Mouse (Mus musculus) ES-E14 (cell line): ENCODE measurements around the gene Scamp4. TPM values are rescaled to one million over a fixed set of nuclear protein-coding genes. Genes with fewer than 3 reads are reported as not detected.
"Not testable (repeated sequence)": the region's sequence is repeated elsewhere in the genome, so short reads cannot be mapped to it uniquely, and the experiment has no call there.

Experiments used
- DNase-seq: peaks from one replicate; pipeline ENCODE4 v3.0.0-alpha.2; 2013; ENCODE audit warnings: low read depth, low spot score
- H3K27ac ChIP-seq: 2 replicates; pipeline ENCODE4 v1.5.1; 2012; ENCODE audit warnings: low read depth, mild to moderate bottlenecking, low read length, moderate library complexity, mixed read lengths; ENCODE audit not compliant: poor library complexity, insufficient read depth, severe bottlenecking
- H3K36me3 ChIP-seq: 2 replicates; pipeline ENCODE4 v1.6.1; 2012; ENCODE audit warnings: mild to moderate bottlenecking, low read length, moderate library complexity, mixed read lengths; ENCODE audit not compliant: control insufficient read depth, poor library complexity, insufficient read depth, severe bottlenecking
- H3K4me1 ChIP-seq, 2 experiments: fragments of 150-350 bp in 1 of 2; sonication (generic) in 1 of 2; 2 replicates each; pipeline ENCODE4 v1.6.1; 2012; ENCODE audit warnings: low read length in 2 of 2, mild to moderate bottlenecking in 1 of 2, mixed read lengths in 1 of 2; ENCODE audit not compliant: control insufficient read depth in 2 of 2, insufficient read depth in 2 of 2, poor library complexity in 1 of 2
- H3K4me3 ChIP-seq, 2 experiments: fragments of 150-350 bp in 1 of 2; sonication (generic) in 1 of 2; 2 replicates each; pipeline ENCODE4 v1.5.1; 2012; ENCODE audit warnings: low read length in 2 of 2, low read depth in 1 of 2, mild to moderate bottlenecking in 1 of 2, mixed read lengths in 1 of 2; ENCODE audit not compliant: insufficient read depth in 1 of 2, poor library complexity in 1 of 2, severe bottlenecking in 1 of 2
- H3K9ac ChIP-seq: 2 replicates; pipeline ENCODE4 v1.6.1; 2012; ENCODE audit warnings: low read depth, mild to moderate bottlenecking, low read length, mixed read lengths; ENCODE audit not compliant: poor library complexity, insufficient read depth, severe bottlenecking
- H3K9me3 ChIP-seq: fragments of 150-350 bp; sonication (generic); 2 replicates; pipeline ENCODE4 v1.6.1; 2012; ENCODE audit warnings: low read depth, mild to moderate bottlenecking, low read length; ENCODE audit not compliant: control insufficient read depth, insufficient read depth
- CHD2 ChIP-seq: IDR thresholded peaks from 2 replicates; pipeline ENCODE4 v1.6.1; 2014; ENCODE audit warnings: mild to moderate bottlenecking, low read depth, low read length, inconsistent platforms
- HCFC1 ChIP-seq: IDR thresholded peaks from 2 replicates; pipeline ENCODE4 v1.6.1; 2012; ENCODE audit warnings: low read length, inconsistent platforms, borderline replicate concordance; ENCODE audit not compliant: insufficient read depth
- MAFK ChIP-seq: IDR thresholded peaks from 2 replicates; pipeline ENCODE4 v1.6.1; 2014; ENCODE audit warnings: mild to moderate bottlenecking, low read depth, low read length, inconsistent platforms; ENCODE audit not compliant: insufficient read depth
- ZC3H11A ChIP-seq: IDR thresholded peaks from 2 replicates; pipeline ENCODE4 v1.6.1; 2012; ENCODE audit warnings: low read depth, mild to moderate bottlenecking, inconsistent platforms, low read length, borderline replicate concordance
- ZNF384 ChIP-seq: IDR thresholded peaks from 2 replicates; pipeline ENCODE4 v1.6.1; 2012; ENCODE audit warnings: low read depth, low read length, inconsistent platforms
- in situ Hi-C, 2 experiments: fragments of 600-800 bp; cut with MboI; formaldehyde crosslinking; loops; one replicate each; pipeline ENCODE4 v1.15.1; 2025; ENCODE audit warnings: low sequenced_read_pairs in 2 of 2, inconsistent platforms in 1 of 2; ENCODE audit not compliant: unreplicated experiment in 2 of 2
- total RNA-seq: library from RNA; depleted of rRNA; stranded (reverse); fragments of 300-350 nt; gene quantifications from 2 replicates; pipeline ENCODE4 v1.2.3, GENCODE M21; 2012

Scamp4 gene
- total RNA-seq, 1 experiment: 54.8 TPM

DNA sequence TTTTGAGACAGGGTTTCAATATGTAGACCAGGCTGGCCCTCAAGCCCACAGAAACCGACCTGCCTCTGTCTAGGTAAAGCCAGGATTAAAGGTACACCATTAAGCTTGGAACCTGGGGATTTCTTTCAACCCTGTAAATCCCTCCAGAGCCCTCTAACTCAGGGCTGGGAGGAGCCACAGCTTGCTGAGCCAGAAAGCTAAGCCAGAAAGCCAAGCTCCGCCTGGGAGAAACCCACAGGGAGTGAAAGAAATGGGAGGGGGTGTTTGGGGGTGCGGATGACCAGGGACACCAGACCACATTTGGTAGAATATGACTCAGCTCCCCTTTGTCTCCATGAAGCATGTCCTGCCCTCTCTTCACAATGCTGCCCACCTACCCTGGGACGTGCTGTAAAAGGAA, 6.4 kb upstream of the Scamp4 start:
- H3K4me3 ChIP-seq: no peak overlapping the region

DNA sequence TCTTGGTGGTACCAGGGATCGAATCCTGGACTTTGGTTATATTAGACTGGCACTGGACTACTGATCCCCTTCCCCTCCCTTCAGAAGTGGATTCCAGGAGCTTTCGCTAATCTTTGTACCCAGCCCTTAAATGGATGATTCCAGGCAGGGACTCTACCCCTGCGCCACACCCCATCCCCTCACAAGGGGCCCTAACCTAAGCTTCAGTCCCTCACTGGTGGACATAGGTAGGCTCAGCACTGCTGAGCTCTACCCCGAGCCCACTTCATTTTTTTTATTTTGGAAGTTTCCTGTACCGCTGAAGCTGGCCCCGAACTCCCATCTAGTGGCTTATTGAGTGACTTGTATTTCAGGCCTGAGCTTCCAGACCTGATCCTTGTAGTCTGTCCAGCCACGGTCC, 692 bp downstream of the Scamp4 start:
- Histone ChIP-seq H3K4me3 (peak overlapping the region; percentile 77 to 86), H3K4me1 (peaks cover 0 to 19% of the 10 kb centered on the region in 2 experiments; a peak in 1 of 4 replicates), H3K36me3 (peaks cover 22% of the 10 kb centered on the region), H3K27ac (peak overlapping the region; percentile 68; the same call in 1 of the 2 replicates), H3K9ac (peak overlapping the region; percentile 87), H3K9me3 (no peaks in the 10 kb centered on the region)
- no peak for DNase-seq
- in situ Hi-C loops: no loop called here
- no peak for TF ChIP-seq CHD2
- TF ChIP-seq ZC3H11A: no peak
- TF ChIP-seq MAFK: no peak
- TF ChIP-seq HCFC1: no peak
- TF ChIP-seq ZNF384: no peak

More for the DNA sequence above, 6.4 kb upstream of the Scamp4 start:
- no peak overlapping the region for H3K27ac ChIP-seq
- DNase-seq: no peak
- no peaks in the 10 kb centered on the region for H3K9me3 ChIP-seq
- H3K4me1 ChIP-seq: peaks cover 0 to 5% of the 10 kb centered on the region in 2 experiments; a peak in 2 of 4 replicates
- no peaks in the 10 kb centered on the region for H3K36me3 ChIP-seq
- in situ Hi-C loops: no loop called here
- TF ChIP-seq MAFK (no peak), ZC3H11A (no peak), CHD2 (no peak), ZNF384 (no peak), HCFC1 (no peak)
- peak overlapping the region; percentile 28; the same call in 1 of the 2 replicates for H3K9ac ChIP-seq

DNA sequence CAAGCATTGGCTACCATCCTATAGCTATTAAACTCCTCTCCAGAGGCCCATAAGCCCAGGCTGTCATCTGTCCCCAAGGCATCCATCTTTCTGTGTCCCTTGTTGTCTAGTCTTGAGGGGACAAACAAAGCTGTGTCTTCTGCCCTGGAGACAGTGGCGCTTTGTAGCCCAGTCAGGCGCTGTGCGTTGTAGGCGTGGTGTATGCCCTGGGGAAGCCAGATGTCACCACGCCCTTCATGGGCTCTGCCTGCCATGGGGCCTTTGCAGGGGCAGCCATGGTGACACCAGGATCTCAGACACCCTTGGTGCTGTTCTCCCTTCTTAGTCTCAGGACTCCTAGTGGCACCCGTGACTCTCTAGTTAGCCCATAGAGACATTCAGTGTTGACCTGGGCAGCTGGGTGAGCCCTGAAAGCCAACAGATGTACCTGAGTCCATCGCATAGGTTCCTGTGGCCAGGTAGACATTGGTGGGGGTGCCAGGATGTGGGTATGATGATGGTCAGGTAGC, 1.4 kb downstream of the Scamp4 start:
- Histone ChIP-seq H3K9ac (peak overlapping the region; percentile 87), H3K27ac (no peak overlapping the region), H3K4me3 (peak overlapping the region; percentile 77 to 86; a peak in 2 of 4 replicates), H3K36me3 (peaks cover 27% of the 10 kb centered on the region), H3K4me1 (peaks cover 0 to 21% of the 10 kb centered on the region in 2 experiments; a peak in 1 of 4 replicates), H3K9me3 (no peaks in the 10 kb centered on the region)
- DNase-seq: no peak
- TF ChIP-seq HCFC1 (no peak), ZNF384 (no peak), CHD2 (no peak), ZC3H11A (no peak), MAFK (no peak)
- in situ Hi-C loops: no loop called here

DNA sequence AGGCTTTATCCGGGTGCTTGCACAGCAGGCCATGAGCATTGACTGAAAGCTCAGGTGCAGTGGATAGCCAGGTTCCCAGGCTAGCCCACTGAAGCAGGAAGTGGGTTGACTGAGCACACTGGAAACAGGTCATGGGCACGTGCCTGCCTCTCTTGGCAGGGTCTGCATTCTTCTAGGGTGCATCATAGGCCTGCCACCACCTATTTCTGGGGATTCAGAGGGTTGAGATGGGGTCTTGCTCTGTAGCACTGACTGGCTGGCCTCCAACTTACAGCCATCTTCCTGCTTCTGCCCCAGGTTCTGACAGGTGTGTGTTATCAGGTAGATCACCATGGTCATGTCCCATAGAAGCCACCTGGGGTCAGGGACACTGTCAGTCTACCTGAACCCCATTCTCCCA, 2.3 kb downstream of the Scamp4 start:
- Histone ChIP-seq H3K4me3 (no peak overlapping the region), H3K27ac (no peak overlapping the region), H3K36me3 (peaks cover 31% of the 10 kb centered on the region), H3K9me3 (no peaks in the 10 kb centered on the region), H3K9ac (no peak overlapping the region), H3K4me1 (peaks cover 0 to 21% of the 10 kb centered on the region in 2 experiments; a peak in 1 of 4 replicates)
- TF ChIP-seq ZNF384 (no peak), MAFK (no peak), HCFC1 (no peak), CHD2 (no peak), ZC3H11A (no peak)
- no peak for DNase-seq
- in situ Hi-C loops: no loop called here

DNA sequence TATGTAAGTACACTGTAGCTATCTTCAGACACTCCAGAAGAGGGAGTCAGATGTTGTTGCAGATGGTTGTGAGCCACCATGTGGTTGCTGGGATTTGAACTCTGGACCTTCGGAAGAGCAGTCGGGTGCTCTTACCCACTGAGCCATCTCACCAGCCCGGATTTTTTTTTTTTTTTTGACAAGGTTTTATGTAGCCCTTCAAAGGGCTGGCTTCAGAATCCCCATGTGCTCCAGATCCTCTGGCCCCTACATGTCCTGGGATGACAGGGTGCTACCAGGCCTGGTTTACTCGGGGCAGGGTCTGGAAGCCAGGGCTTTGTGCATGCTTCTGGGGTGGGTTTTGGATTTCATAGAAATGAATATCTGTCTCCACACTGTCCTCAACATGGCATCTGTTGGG, 3.0 kb downstream of the Scamp4 start, which contains the start of gene Gm49322:
TSS of gene Gm49322 (plus strand) at position 301 of the 400 bp plus-strand sequence.
- in situ Hi-C loops, H3K27ac ChIP-seq, H3K9me3 ChIP-seq, DNase-seq: not testable (repeated sequence)
- H3K36me3 ChIP-seq: peaks cover 31% of the 10 kb centered on the region
- H3K4me1 ChIP-seq: peaks cover 0 to 21% of the 10 kb centered on the region in 2 experiments; a peak in 1 of 4 replicates
- peak within 1 kb of the TSS; percentile 68 for H3K9ac ChIP-seq
- peak within 1 kb of the TSS; percentile 60 to 61; a peak in 3 of 4 replicates for H3K4me3 ChIP-seq
